Mouse (Mus musculus) ES-Bruce4 (cell line): ENCODE measurements around the gene Tmigd1. TPM values are rescaled to one million over a fixed set of nuclear protein-coding genes. Genes with fewer than 3 reads are reported as not detected.

ENCODE experiments used
- H3K27ac ChIP-seq: 2 replicates; pipeline ENCODE4 v1.5.1; 2012; ENCODE audit warnings: low read length, inconsistent platforms; ENCODE audit not compliant: insufficient read depth
- H3K27me3 ChIP-seq: 2 replicates; pipeline ENCODE4 v1.6.1; 2012; ENCODE audit warnings: mild to moderate bottlenecking, low read length, inconsistent platforms; ENCODE audit not compliant: control insufficient read depth, poor library complexity, insufficient read depth, severe bottlenecking
- H3K36me3 ChIP-seq: 2 replicates; pipeline ENCODE4 v1.6.1; 2012; ENCODE audit warnings: inconsistent platforms, mild to moderate bottlenecking, low read length, moderate library complexity; ENCODE audit not compliant: control insufficient read depth, poor library complexity, insufficient read depth, severe bottlenecking
- H3K4me1 ChIP-seq: one replicate; pipeline ENCODE4 v1.8.1; 2011; ENCODE audit warnings: low read length; ENCODE audit not compliant: control insufficient read depth, insufficient read depth
- H3K4me3 ChIP-seq: 2 replicates; pipeline ENCODE4 v1.5.1; 2011; ENCODE audit warnings: low read depth, mild to moderate bottlenecking, low read length
- H3K9ac ChIP-seq: 2 replicates; pipeline ENCODE4 v1.6.1; 2012; ENCODE audit warnings: low read depth, mild to moderate bottlenecking, inconsistent platforms; ENCODE audit not compliant: poor library complexity, severe bottlenecking
- H3K9me3 ChIP-seq: replicated peaks from 2 replicates; pipeline ENCODE4 v1.6.1; 2012; ENCODE audit warnings: mild to moderate bottlenecking, low read length, inconsistent platforms; ENCODE audit not compliant: control insufficient read depth, poor library complexity, insufficient read depth, severe bottlenecking
- CTCF ChIP-seq: IDR thresholded peaks from one replicate; pipeline ENCODE4 v1.8.1; 2011; ENCODE audit warnings: low read depth, low read length
- EP300 ChIP-seq: IDR thresholded peaks from 2 replicates; pipeline ENCODE4 v1.6.1; 2011; ENCODE audit warnings: low read depth, low read length; ENCODE audit not compliant: insufficient read depth
- POLR2A ChIP-seq: IDR thresholded peaks from one replicate; pipeline ENCODE4 v1.8.1; 2011; ENCODE audit warnings: low read length; ENCODE audit not compliant: insufficient read depth
- polyA plus RNA-seq: library from polyadenylated mRNA; stranded (reverse); fragments of >200 nt; gene quantifications from 2 replicates; pipeline ENCODE4 v1.2.4, GENCODE M21; 2011; ENCODE audit warnings: low read depth; ENCODE audit not compliant: missing spikeins, insufficient read depth, insufficient read length

Tmigd1 gene
- polyA plus RNA-seq, 1 experiment = not detected

GRCm38 (mm10) chr11:76896360-76896759, 5.6 kb upstream of the Tmigd1 start:
- H3K27me3 ChIP-seq = no peaks in the 10 kb centered on the region
- no peak overlapping the region for H3K27ac ChIP-seq
- no peaks in the 10 kb centered on the region for H3K9me3 ChIP-seq
- H3K9ac ChIP-seq = no peak overlapping the region
- H3K36me3 ChIP-seq = no peaks in the 10 kb centered on the region
- H3K4me1 ChIP-seq = no peaks in the 10 kb centered on the region
- no peak for TF ChIP-seq POLR2A
- TF ChIP-seq EP300 = no peak
- no peak for TF ChIP-seq CTCF
- no peak overlapping the region for H3K4me3 ChIP-seq

DNA sequence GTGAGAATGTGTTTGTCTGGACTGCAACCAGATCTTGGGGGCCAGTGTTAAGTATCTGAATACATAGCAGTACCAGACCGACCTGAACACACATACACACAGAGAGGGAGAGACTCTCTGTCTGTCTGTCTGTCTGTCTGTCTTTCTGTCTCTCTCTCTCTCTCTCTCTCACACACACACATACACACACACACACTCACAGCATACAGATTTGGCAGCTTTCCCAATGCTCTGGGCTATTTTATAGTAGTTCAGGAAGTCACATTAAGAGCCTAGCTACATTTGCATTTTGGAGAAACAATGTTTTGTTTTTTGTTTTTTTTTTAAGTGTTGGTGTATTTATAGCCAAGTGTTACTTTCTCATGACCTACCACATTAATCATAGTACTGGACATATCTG, 4.8 kb upstream of the Tmigd1 start:
- TF ChIP-seq POLR2A = no peak
- TF ChIP-seq EP300 = no peak
- TF ChIP-seq CTCF = no peak
- Histone ChIP-seq H3K27ac (no peak overlapping the region), H3K9me3 (no peaks in the 10 kb centered on the region), H3K27me3 (no peaks in the 10 kb centered on the region), H3K36me3 (no peaks in the 10 kb centered on the region), H3K9ac (no peak overlapping the region), H3K4me3 (no peak overlapping the region), H3K4me1 (no peaks in the 10 kb centered on the region)

GRCm38 (mm10) chr11:76897871-76898270, 4.1 kb upstream of the Tmigd1 start:
- Histone ChIP-seq H3K4me1 (no peaks in the 10 kb centered on the region), H3K9ac (no peak overlapping the region), H3K9me3 (no peaks in the 10 kb centered on the region), H3K27me3 (no peaks in the 10 kb centered on the region), H3K4me3 (no peak overlapping the region), H3K27ac (no peak overlapping the region), H3K36me3 (no peaks in the 10 kb centered on the region)
- TF ChIP-seq POLR2A = no peak
- TF ChIP-seq CTCF = no peak
- no peak for TF ChIP-seq EP300

DNA sequence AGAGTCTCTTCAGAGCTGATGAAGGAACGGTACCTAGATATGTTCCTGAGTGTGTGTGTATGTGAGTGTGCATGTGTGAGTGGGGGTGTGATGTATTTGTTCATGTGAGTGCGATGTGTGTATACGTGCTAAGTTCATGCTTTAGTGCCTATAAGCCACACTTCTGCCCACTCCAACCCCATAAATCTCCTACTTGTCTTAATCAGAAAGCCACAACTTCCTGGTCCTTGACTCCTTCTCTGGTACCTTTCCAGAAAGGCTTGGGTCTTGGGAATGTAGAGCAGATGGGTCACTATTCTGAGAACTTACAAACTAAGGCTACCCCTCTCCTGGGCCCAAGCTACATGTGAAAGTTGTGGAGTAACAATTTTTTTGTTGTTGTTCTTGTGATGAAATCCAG, 3.2 kb upstream of the Tmigd1 start:
- no peaks in the 10 kb centered on the region for H3K27me3 ChIP-seq
- no peaks in the 10 kb centered on the region for H3K4me1 ChIP-seq
- H3K36me3 ChIP-seq = no peaks in the 10 kb centered on the region
- no peak overlapping the region for H3K9ac ChIP-seq
- no peak overlapping the region for H3K27ac ChIP-seq
- H3K9me3 ChIP-seq = no peaks in the 10 kb centered on the region
- no peak overlapping the region for H3K4me3 ChIP-seq
- TF ChIP-seq POLR2A (no peak), EP300 (no peak), CTCF (no peak)

- no peaks in the 10 kb centered on the region for H3K36me3 ChIP-seq
- no peak overlapping the region for H3K27ac ChIP-seq
- H3K9me3 ChIP-seq = no peaks in the 10 kb centered on the region
- H3K4me1 ChIP-seq = no peaks in the 10 kb centered on the region
- H3K27me3 ChIP-seq = no peaks in the 10 kb centered on the region
- no peak overlapping the region for H3K4me3 ChIP-seq
- no peak overlapping the region for H3K9ac ChIP-seq
- TF ChIP-seq CTCF = peak; percentile 79
- no peak for TF ChIP-seq EP300
Observed at GRCm38 (mm10) chr11:76899758-76900738, 1.9 kb upstream of the Tmigd1 start.

DNA sequence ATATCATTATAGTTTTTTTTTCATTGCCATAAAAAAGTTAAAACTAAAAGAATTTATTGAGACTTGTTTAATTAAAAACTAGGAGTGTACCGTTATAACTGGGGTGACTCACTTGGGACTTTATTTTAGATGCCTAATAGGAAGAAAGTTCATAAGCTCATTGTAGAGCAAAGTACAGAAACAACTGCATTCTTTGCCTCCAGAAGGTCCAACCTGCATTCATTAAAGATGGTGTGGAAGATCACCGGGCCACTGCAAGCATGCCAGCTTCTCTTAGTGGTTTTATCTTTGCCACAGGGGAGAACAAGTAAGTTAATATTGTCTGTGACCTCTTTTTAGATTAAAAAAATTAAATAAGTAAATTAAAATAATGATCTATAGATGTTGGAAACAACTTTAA, 2.4 kb downstream of the Tmigd1 start:
- no peak for TF ChIP-seq EP300
- no peak overlapping the region for H3K4me3 ChIP-seq
- no peak overlapping the region for H3K9ac ChIP-seq
- H3K36me3 ChIP-seq = no peaks in the 10 kb centered on the region
- H3K27ac ChIP-seq = no peak overlapping the region
- H3K4me1 ChIP-seq = no peaks in the 10 kb centered on the region
- H3K27me3 ChIP-seq = no peaks in the 10 kb centered on the region
- no peaks in the 10 kb centered on the region for H3K9me3 ChIP-seq
